Comparison of ENCODE assay signal across 13 mouse cellular contexts in the genomic region with DNA sequence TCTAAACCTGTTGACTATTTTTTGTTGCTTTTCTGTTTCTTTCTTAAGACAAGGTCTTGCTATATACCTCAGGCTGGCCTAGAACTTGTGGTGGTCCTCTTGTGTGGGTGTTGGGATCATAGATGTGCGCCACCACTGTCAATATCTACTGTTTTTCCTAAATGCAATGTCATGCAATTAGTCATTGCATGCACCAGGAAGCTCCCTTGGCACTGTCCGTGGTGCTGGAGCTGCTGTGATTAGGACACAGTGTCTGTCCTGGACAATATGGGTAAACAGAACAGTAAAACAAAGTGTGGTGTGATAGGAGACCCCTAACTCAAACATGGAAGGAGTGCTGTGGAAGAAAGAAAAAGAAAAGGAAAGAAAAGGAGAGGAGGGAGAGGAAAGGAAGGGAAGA. TPM values are rescaled to one million over a fixed set of nuclear protein-coding genes. Genes with fewer than 3 reads are reported as not detected.
A peak's percentile ranks its signal among the peaks of the same experiment; 100 is the strongest.
DNase-seq lines count a peak whose midpoint lies in the region; ATAC-seq and TF ChIP-seq lines count a peak whose summit lies in the region.
"Had no signal": no experiment of that assay in that cellular context is flagged by ENCODE, and none has a peak within 500 bp of the region (broad histone marks: within the 10 kb centered on the region; RNA-seq: fewer than 3 reads in every experiment).

No protein-coding gene starts in this region.

- H3K27ac ChIP-seq in hindbrain, embryonic 10.5 days: no peak overlapping the region
- no peak overlapping the region for H3K27ac ChIP-seq in hindbrain, embryonic 12.5 days
- no peak overlapping the region for H3K27ac ChIP-seq in thymus, adult 2 months (ENCODE audit: control insufficient read depth, insufficient read depth, low read length)
- no peak overlapping the region for H3K27ac ChIP-seq in embryonic facial prominence, embryonic 10.5 days (replicated peaks)
- no peak overlapping the region for H3K27ac ChIP-seq in kidney, embryonic 14.5 days (ENCODE audit: low read depth, low read length)
- H3K27ac ChIP-seq: limb, embryonic 13.5 days; stomach, embryonic 15.5 days had no signal

- ATAC-seq in hindbrain, embryonic 12.5 days (ENCODE audit: low FRiP score): no peak
- ATAC-seq in kidney, embryonic 14.5 days (ENCODE audit: low FRiP score, low TSS enrichment): no peak

- H3K27me3 ChIP-seq in hindbrain, embryonic 10.5 days (ENCODE audit: insufficient read depth, poor library complexity, severe bottlenecking): no peaks in the 10 kb centered on the region
- H3K27me3 ChIP-seq in hindbrain, embryonic 12.5 days: no peaks in the 10 kb centered on the region
- H3K27me3 ChIP-seq in thymus, adult 2 months (ENCODE audit: control insufficient read depth, insufficient read depth, low read length): no peaks in the 10 kb centered on the region
- H3K27me3 ChIP-seq in embryonic facial prominence, embryonic 10.5 days (replicated peaks; ENCODE audit: low read depth, poor library complexity, severe bottlenecking): no peaks in the 10 kb centered on the region
- no peaks in the 10 kb centered on the region for H3K27me3 ChIP-seq in kidney, embryonic 14.5 days (ENCODE audit: control insufficient read depth, insufficient read depth, low read length)
- H3K27me3 ChIP-seq: limb, embryonic 13.5 days; stomach, embryonic 15.5 days had no signal

- no peak for TF ChIP-seq POLR2A in thymus, adult 2 months (IDR thresholded peaks at IDR 0.05; ENCODE audit: control insufficient read depth, extremely low read depth, insufficient read depth, low read length, poor library complexity)

- H3K9ac ChIP-seq in hindbrain, embryonic 12.5 days: no peak overlapping the region
- H3K9ac ChIP-seq in kidney, embryonic 14.5 days (ENCODE audit: low read depth, low read length): no peak overlapping the region
- H3K9ac ChIP-seq: limb, embryonic 13.5 days; stomach, embryonic 15.5 days had no signal

- intact Hi-C loops in left cerebral cortex, postnatal 25 days (cut with DNase I): no loop called here

- DNase-seq in hindbrain, embryonic 10.5 days (ENCODE audit: low spot score): peak; percentile 29
- peak; percentile 9 for DNase-seq in thymus, postnatal 4 days
- DNase-seq in thymus, adult 2 months: no peak
- peak; percentile 58 for DNase-seq in embryonic facial prominence, embryonic 10.5 days (ENCODE audit: low spot score)
- no peak for DNase-seq in left cerebral cortex, postnatal 25 days (ENCODE audit: low spot score in 2 of 2)
- DNase-seq in right cerebral cortex, adult 18-20 months: no peak
- DNase-seq: cerebellum, adult 8-10 months; lung, postnatal 36 days had no signal

- H3K4me1 ChIP-seq in hindbrain, embryonic 10.5 days (replicated peaks): no peaks in the 10 kb centered on the region
- no peaks in the 10 kb centered on the region for H3K4me1 ChIP-seq in hindbrain, embryonic 12.5 days
- H3K4me1 ChIP-seq in thymus, adult 2 months (replicated peaks; ENCODE audit: control insufficient read depth, insufficient read depth, low read length): no peaks in the 10 kb centered on the region
- H3K4me1 ChIP-seq in embryonic facial prominence, embryonic 10.5 days: no peaks in the 10 kb centered on the region
- no peaks in the 10 kb centered on the region for H3K4me1 ChIP-seq in kidney, embryonic 14.5 days (ENCODE audit: control insufficient read depth, insufficient read depth, low read length)
- H3K4me1 ChIP-seq: limb, embryonic 13.5 days; stomach, embryonic 15.5 days had no signal

- no peaks in the 10 kb centered on the region for H3K36me3 ChIP-seq in hindbrain, embryonic 10.5 days
- no peaks in the 10 kb centered on the region for H3K36me3 ChIP-seq in hindbrain, embryonic 12.5 days
- H3K36me3 ChIP-seq in thymus, adult 2 months (ENCODE audit: control insufficient read depth, insufficient read depth, low read length): no peaks in the 10 kb centered on the region
- H3K36me3 ChIP-seq in embryonic facial prominence, embryonic 10.5 days (replicated peaks): no peaks in the 10 kb centered on the region
- H3K36me3 ChIP-seq in kidney, embryonic 14.5 days (ENCODE audit: control insufficient read depth, insufficient read depth, low read length): no peaks in the 10 kb centered on the region
- H3K36me3 ChIP-seq: limb, embryonic 13.5 days; stomach, embryonic 15.5 days had no signal

- no peak overlapping the region for H3K4me3 ChIP-seq in hindbrain, embryonic 10.5 days
- H3K4me3 ChIP-seq in hindbrain, embryonic 12.5 days: no peak overlapping the region
- no peak overlapping the region for H3K4me3 ChIP-seq in thymus, adult 2 months (ENCODE audit: control insufficient read depth, insufficient read depth, low read length)
- H3K4me3 ChIP-seq in embryonic facial prominence, embryonic 10.5 days: no peak overlapping the region
- H3K4me3 ChIP-seq in kidney, embryonic 14.5 days (ENCODE audit: low read length): no peak overlapping the region
- H3K4me3 ChIP-seq: limb, embryonic 13.5 days; stomach, embryonic 15.5 days had no signal

- TF ChIP-seq CTCF in thymus, adult 2 months (IDR thresholded peaks at IDR 0.05; ENCODE audit: borderline replicate concordance, control insufficient read depth, extremely low read depth, insufficient read depth, low read length, poor library complexity): no peak

- WGBS in hindbrain, embryonic 10.5 days: 65% methylated on average over 2 of the region's 2 CpGs
- 70% methylated on average over 2 of the region's 2 CpGs for WGBS in hindbrain, embryonic 12.5 days
- 63% methylated on average over 2 of the region's 2 CpGs for WGBS in thymus, adult 2 months
- 67% methylated on average over 2 of the region's 2 CpGs for WGBS in embryonic facial prominence, embryonic 10.5 days
- WGBS in kidney, embryonic 14.5 days: 62% methylated on average over 2 of the region's 2 CpGs

- no peaks in the 10 kb centered on the region for H3K9me3 ChIP-seq in hindbrain, embryonic 10.5 days
- H3K9me3 ChIP-seq in hindbrain, embryonic 12.5 days (replicated peaks): no peaks in the 10 kb centered on the region
- H3K9me3 ChIP-seq in embryonic facial prominence, embryonic 10.5 days: no peaks in the 10 kb centered on the region
- H3K9me3 ChIP-seq in kidney, embryonic 14.5 days (ENCODE audit: control insufficient read depth, low read length): no peaks in the 10 kb centered on the region
- H3K9me3 ChIP-seq: limb, embryonic 13.5 days; stomach, embryonic 15.5 days had no signal

- no peak overlapping the region for H3K4me2 ChIP-seq in hindbrain, embryonic 12.5 days (replicated peaks)
- no peak overlapping the region for H3K4me2 ChIP-seq in kidney, embryonic 14.5 days (replicated peaks; ENCODE audit: low read depth, low read length)
- H3K4me2 ChIP-seq: limb, embryonic 13.5 days; stomach, embryonic 15.5 days had no signal

RNA-seq across cellular contexts. Expression of a gene that starts 22.2 kb away (rescaled TPM):
- polyA plus RNA-seq in hindbrain, embryonic 10.5 days (2016; fragmentation: Nextera tagmentation; extraction: Ambion mirVana): 3.6 and 3.7 TPM in 2 replicates
- polyA plus RNA-seq in hindbrain, embryonic 12.5 days (2016; fragmentation: Nextera tagmentation; extraction: Ambion mirVana): 5.1 and 6.3 TPM in 2 replicates
- polyA plus RNA-seq in thymus, adult 2 months (2012; rRNA removed): 0.07 TPM in 1 of 2 replicates, not detected in the other
- 2.2 and 2.8 TPM in 2 replicates for polyA plus RNA-seq in embryonic facial prominence, embryonic 10.5 days (2016; fragmentation: Nextera tagmentation; extraction: Ambion mirVana)
- total RNA-seq in left cerebral cortex, postnatal 25 days (2021): 10 to 100 TPM in 1 of 2 experiments, 1 to 10 TPM in 1; 9.1 to 10.4 TPM
- polyA plus RNA-seq in kidney, embryonic 14.5 days (2014; fragmentation: Nextera tagmentation; extraction: Ambion mirVana): 4.5 and 4.8 TPM in 2 replicates
- total RNA-seq: hematopoietic stem cell, adult 5-6 weeks had no signal

Comparison
In these comparisons a context has a peak if more than half of its experiments do, and no peak if none do; other contexts are left out.
1. DNase-seq: peak in hindbrain, embryonic 10.5 days (single experiment), thymus, postnatal 4 days (single experiment) and embryonic facial prominence, embryonic 10.5 days (single experiment); none in thymus, adult 2 months (single experiment), left cerebral cortex, postnatal 25 days (0 of 2) and right cerebral cortex, adult 18-20 months (single experiment).